Comparison of ENCODE assay signal across 1 mouse cellular context in genomic region chr10:80023758-80024157, GRCm38 (mm10).
TF ChIP-seq lines count a peak whose summit lies in the region.

No protein-coding gene starts in this region.

TF ChIP-seq in myocyte, 11 proteins besides CTCF, POLR2A, EP300 and RAD21:
- TF ChIP-seq POLR2AphosphoS2 (IDR thresholded peaks at IDR 0.05; ENCODE audit: insufficient read length, low read depth) (no peak), E2F4 (IDR thresholded peaks at IDR 0.05; ENCODE audit: insufficient read depth) (no peak), REST (IDR thresholded peaks at IDR 0.05; ENCODE audit: insufficient read depth, insufficient read length) (no peak), SRF (IDR thresholded peaks at IDR 0.05; ENCODE audit: control insufficient read depth, insufficient read length, low read depth) (no peak), MAX (IDR thresholded peaks at IDR 0.05; ENCODE audit: low read depth) (no peak), CEBPB (IDR thresholded peaks at IDR 0.05; ENCODE audit: insufficient read depth, poor library complexity, severe bottlenecking) (no peak), TCF3 (IDR thresholded peaks at IDR 0.05; ENCODE audit: insufficient read length, low read depth) (no peak), USF1 (IDR thresholded peaks at IDR 0.05; ENCODE audit: low read depth) (no peak), TCF12 (IDR thresholded peaks at IDR 0.05; ENCODE audit: insufficient read depth, poor library complexity, severe bottlenecking) (no peak), MYOG (IDR thresholded peaks at IDR 0.05; ENCODE audit: control insufficient read depth in 1 of 3, insufficient read depth in 1 of 3, insufficient read length in 2 of 3, low read depth in 2 of 3) (no peak), MYOD1 (IDR thresholded peaks at IDR 0.05; ENCODE audit: control insufficient read depth in 1 of 3, insufficient read length in 2 of 3, low read depth in 2 of 3) (no peak)
